Mouse (Mus musculus): Measurements from ENCODE around the gene Sox10. TPM values are rescaled to one million over a fixed set of nuclear protein-coding genes. Genes with fewer than 3 reads are reported as not detected.

Sox10 gene
- total RNA-seq, 2 experiments from 2014 or later: 11.6 to 13.7 TPM

- DNase-seq (ENCODE audit: low spot score in 2 of 2): no peak
Observed at GRCm38 (mm10) chr15:79162822-79163221, 2.2 kb downstream of the Sox10 start.

DNA sequence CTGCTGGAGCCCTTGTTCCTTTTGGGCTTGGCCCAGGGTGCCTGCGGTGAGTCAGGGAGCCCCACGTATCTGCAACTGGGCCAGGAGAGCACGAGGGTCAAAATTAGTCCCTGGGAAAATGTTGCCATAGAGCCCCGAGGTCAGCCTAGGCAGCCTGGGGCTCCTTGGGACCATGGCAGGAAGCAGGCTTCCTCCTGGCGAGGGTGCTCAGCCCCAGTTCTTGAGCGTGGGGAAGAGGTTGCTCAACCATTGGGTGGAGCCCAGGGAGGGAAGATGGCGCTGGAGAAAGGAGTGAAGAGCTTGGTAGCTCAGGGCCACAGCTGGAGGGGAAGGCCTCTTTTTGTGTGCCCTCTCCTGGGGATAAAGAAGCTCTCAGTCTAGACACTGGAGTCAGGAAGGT is 2.7 kb downstream of the Sox10 start:
- no peak for DNase-seq (ENCODE audit: low spot score in 2 of 2)

DNA sequence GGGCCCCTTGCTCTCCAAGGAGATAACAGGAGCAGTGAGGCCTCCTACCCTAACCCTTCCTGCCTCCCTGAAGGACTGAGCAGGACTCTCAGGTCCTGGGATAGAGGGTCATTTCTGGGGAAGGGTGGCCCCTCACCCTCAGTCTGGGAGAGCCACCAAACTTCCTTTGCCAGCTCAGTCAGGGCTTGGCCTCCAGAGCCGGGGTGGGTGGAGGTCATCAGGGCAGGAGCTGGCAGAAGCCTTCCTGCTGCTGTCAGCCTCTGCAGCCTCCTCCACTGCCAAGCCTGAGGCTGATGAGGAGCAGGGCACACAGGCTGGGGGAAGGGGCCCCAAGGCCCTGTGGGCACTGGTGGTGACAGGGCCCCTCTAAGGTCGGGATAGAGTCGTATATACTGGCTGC is 9.5 kb downstream of the Sox10 start:
- DNase-seq (ENCODE audit: low spot score in 2 of 2): no peak

- DNase-seq (ENCODE audit: low spot score in 2 of 2): no peak
Observed at GRCm38 (mm10) chr15:79152709-79153108, 12.3 kb downstream of the Sox10 start.

GRCm38 (mm10) chr15:79151881-79152280 is 13.2 kb downstream of the Sox10 start:
- DNase-seq (ENCODE audit: low spot score in 2 of 2): no peak

- peak; percentile 75 to 86 for DNase-seq (ENCODE audit: low spot score in 2 of 2)
Observed at GRCm38 (mm10) chr15:79148533-79148932, 16.5 kb downstream of the Sox10 start.

DNA sequence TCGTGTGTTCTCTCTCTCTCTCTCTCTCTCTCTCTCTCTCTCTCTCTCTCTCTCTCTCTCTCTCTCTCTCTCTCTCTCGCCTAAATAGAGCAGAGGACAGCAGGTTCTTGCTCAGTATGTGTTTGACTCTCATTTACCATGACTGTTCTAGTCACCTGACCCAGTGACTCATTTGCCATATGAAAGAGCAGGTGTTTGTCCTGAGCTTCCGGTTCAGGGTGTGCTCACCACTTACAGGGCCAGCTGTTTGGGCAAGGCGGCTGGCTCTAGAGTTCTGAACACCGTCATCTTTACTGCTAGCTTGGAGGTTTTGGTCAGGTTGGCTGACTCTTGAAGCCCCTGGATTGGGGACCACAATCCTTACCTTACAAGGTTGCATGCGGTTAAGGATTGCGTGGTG is 19.5 kb downstream of the Sox10 start:
- DNase-seq (ENCODE audit: low spot score in 2 of 2): no peak

DNA sequence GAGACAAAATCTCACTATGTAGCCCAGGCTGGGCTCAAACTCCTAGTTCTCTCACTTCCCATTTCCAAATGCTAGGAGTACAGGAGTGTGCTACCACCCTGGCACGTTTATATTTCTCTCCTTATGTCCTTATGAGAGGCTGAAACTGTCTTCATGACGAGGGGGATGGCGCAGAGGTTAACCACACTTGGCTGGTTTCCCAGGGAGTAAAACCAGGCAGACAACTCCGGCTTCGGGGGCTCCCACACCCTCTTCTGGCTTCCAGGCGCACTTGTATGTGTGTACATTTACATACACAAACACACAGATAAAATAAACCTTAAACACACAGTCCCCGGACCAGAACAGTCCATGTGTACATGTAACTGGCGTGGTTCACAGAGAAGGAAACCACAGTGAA is 21.0 kb downstream of the Sox10 start:
- no peak for DNase-seq (ENCODE audit: low spot score in 2 of 2)

- no peak for DNase-seq (ENCODE audit: low spot score in 2 of 2)
Observed at GRCm38 (mm10) chr15:79143316-79143715, 21.7 kb downstream of the Sox10 start.

DNA sequence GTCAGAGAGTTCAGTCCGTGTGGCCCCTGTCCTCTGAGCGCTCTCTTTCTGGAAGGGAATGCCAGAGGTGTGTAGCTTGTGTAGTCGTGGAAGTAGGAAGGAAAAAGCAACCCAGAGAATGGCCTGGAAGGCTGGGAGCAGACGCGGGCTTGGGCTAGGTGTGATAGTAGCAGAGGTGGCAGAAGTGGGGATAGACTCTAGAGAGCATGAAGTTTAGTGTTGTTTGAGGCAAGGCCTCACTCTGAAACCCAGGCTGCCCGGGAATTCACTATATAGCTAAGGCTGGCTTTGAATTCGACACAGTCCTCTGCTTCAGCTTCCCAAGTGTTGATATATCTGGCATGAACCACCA is 23.5 kb downstream of the Sox10 start:
- no peak for DNase-seq (ENCODE audit: low spot score in 2 of 2)

GRCm38 (mm10) chr15:79140866-79141565 is 24.0 kb downstream of the Sox10 start, which contains the start of the genes Polr2f and 1700088E04Rik:
Gene Polr2f (plus strand): TSS chr15:79141009.
Gene 1700088E04Rik (minus strand): TSS chr15:79141253.
- peak; percentile 91 to 94 for DNase-seq (ENCODE audit: low spot score in 2 of 2)

DNA sequence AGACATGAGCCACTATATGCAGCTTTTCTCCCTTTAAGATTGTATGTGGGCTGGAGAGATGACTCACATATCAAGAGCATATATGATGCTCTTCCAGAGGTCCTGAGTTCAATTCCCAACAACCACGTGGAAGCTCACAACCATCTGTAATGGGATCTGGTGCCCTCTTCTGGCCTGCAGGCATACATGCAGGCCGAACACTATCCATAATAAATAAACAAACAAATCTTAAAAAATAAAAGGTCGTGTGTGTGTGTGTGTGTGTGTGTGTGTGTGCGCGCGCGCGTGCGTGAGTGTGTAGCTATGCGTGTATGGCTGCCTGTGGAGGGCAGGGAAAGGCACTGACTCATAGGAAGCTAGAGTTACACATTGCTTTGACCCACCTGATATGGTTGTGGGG is 25.4 kb downstream of the Sox10 start:
- no peak for DNase-seq (ENCODE audit: low spot score in 2 of 2)

- DNase-seq (ENCODE audit: low spot score in 2 of 2): no peak
Observed at GRCm38 (mm10) chr15:79135783-79136575, 29.1 kb downstream of the Sox10 start.

DNA sequence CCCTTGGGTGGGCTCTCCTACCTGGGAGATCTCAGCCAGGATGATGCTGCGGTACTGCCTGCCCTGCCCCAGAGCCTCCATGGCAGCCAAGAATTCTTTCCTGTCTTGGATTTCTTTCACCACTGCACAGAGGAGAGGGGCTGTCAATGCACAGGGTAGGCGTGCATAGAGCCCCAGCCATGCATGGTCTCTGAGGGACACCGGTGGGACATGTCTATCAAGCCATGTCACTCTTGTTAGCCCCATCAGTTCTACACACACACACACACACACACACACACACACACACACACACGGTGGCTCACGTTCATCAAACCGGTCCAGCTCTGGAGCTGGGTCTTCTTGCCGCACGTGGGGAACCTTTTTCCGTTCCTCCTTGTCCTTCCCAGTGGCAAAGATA is 29.7 kb downstream of the Sox10 start:
- no peak for DNase-seq (ENCODE audit: low spot score in 2 of 2)

GRCm38 (mm10) chr15:79134496-79135270 is 30.4 kb downstream of the Sox10 start:
- no peak for DNase-seq (ENCODE audit: low spot score in 2 of 2)

- peak in 1 of 2 experiments; percentile 41 for DNase-seq (ENCODE audit: low spot score in 2 of 2)
Observed at GRCm38 (mm10) chr15:79133191-79133661, 31.8 kb downstream of the Sox10 start.

GRCm38 (mm10) chr15:79131442-79131841 is 33.6 kb downstream of the Sox10 start:
- DNase-seq (ENCODE audit: low spot score in 2 of 2): peak in 1 of 2 experiments; percentile 48

GRCm38 (mm10) chr15:79130782-79131181 is 34.3 kb downstream of the Sox10 start:
- DNase-seq (ENCODE audit: low spot score in 2 of 2): no peak

GRCm38 (mm10) chr15:79129311-79129710 is 35.7 kb downstream of the Sox10 start:
- no peak for DNase-seq (ENCODE audit: low spot score in 2 of 2)

DNA sequence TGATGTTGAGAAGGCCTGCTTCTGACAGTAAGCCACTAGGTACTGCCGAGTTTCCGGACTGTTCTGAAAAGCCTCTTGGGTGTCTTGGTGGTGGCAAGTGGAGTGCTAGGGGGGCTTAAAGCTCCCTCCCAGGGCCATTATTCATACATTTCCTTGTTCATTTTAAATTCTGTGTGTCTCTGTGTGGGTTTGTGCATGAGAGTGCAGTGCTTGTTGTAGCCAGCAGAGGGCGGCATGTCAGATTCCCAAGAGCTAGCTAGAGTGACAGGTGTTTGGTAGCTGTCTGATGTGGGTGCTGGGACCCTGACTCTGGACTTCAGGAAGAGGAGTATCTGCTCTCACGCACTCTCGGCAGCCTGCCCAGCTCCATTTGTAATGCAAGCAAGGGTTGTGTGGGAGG is 36.8 kb downstream of the Sox10 start:
- DNase-seq (ENCODE audit: low spot score in 2 of 2): no peak

DNA sequence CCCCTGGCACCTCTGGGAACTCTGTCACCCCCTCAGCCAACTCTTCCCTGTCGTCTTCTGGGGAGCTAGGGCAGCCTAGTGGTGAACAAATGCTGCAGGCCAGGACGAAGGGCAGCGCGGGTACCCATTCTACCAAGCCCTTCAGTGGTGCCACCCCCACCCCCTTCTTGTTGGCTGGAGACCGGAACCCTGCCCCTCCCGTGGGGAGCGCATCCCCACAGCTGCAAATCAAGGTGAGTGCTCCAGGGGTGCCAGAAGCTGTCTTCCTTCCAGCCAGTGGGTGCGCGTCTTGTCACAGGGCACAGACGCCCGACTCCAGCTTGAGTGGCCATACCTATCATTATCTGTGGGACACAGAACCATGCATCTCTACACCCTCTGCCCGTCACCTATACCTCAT is 37.9 kb downstream of the Sox10 start:
- no peak for DNase-seq (ENCODE audit: low spot score in 2 of 2)
